Mouse (Mus musculus) heart, postnatal 4 days (tissue): ENCODE measurements at regions not wholly inside any gene's neighbourhood (a gene's known extent, or its start where the extent isn't known, plus 50 kb on each side); places are given as distances from the start of the nearest gene placed in this dataset.
"Not testable (repeated sequence)": the region's sequence is repeated elsewhere in the genome, so short reads cannot be mapped to it uniquely, and the experiment has no call there.

Source experiments
- DNase-seq: peaks from one replicate; pipeline ENCODE4 v3.0.0; 2021

- DNase-seq: peak; percentile 63
Measured at GRCm38 (mm10) chr14:52810275-52811127, 315.0 kb upstream of the Olfr1507 start.

GRCm38 (mm10) chr14:52801705-52802104 is 306.2 kb upstream of the Olfr1507 start:
- not testable (repeated sequence) for DNase-seq

- DNase-seq: not testable (repeated sequence)
Measured at GRCm38 (mm10) chr14:52792600-52792999, 297.1 kb upstream of the Olfr1507 start.

GRCm38 (mm10) chr14:52791828-52792227 is 296.3 kb upstream of the Olfr1507 start:
- not testable (repeated sequence) for DNase-seq

- not testable (repeated sequence) for DNase-seq
Measured at GRCm38 (mm10) chr14:52782832-52783231, 287.3 kb upstream of the Olfr1507 start.

- DNase-seq: not testable (repeated sequence)
Measured at GRCm38 (mm10) chr14:52775816-52776215, 280.3 kb upstream of the Olfr1507 start.

GRCm38 (mm10) chr14:52769450-52769849 is 273.9 kb upstream of the Olfr1507 start:
- not testable (repeated sequence) for DNase-seq

GRCm38 (mm10) chr14:52752159-52752558 is 256.6 kb upstream of the Olfr1507 start:
- not testable (repeated sequence) for DNase-seq

GRCm38 (mm10) chr14:52726680-52727079 is 231.1 kb upstream of the Olfr1507 start:
- DNase-seq: not testable (repeated sequence)

GRCm38 (mm10) chr14:52724988-52725387 is 229.4 kb upstream of the Olfr1507 start:
- DNase-seq: not testable (repeated sequence)

GRCm38 (mm10) chr14:52720640-52721039 is 225.1 kb upstream of the Olfr1507 start:
- no peak for DNase-seq

- not testable (repeated sequence) for DNase-seq
Measured at GRCm38 (mm10) chr14:52700851-52701250, 205.3 kb upstream of the Olfr1507 start.

- not testable (repeated sequence) for DNase-seq
Measured at GRCm38 (mm10) chr14:52683636-52684035, 188.1 kb upstream of the Olfr1507 start.

GRCm38 (mm10) chr14:52654355-52654754 is 158.8 kb upstream of the Olfr1507 start:
- DNase-seq: no peak

GRCm38 (mm10) chr14:52638179-52638578 is 142.6 kb upstream of the Olfr1507 start:
- DNase-seq: no peak

- DNase-seq: no peak
Measured at GRCm38 (mm10) chr14:52622184-52622583, 126.6 kb upstream of the Olfr1507 start.

GRCm38 (mm10) chr14:52580319-52580718 is 84.8 kb upstream of the Olfr1507 start:
- DNase-seq: no peak

- no peak for DNase-seq
Measured at GRCm38 (mm10) chr14:52566920-52567319, 71.4 kb upstream of the Olfr1507 start.

- no peak for DNase-seq
Measured at GRCm38 (mm10) chr14:52565606-52566005, 70.1 kb upstream of the Olfr1507 start.

GRCm38 (mm10) chr14:52556340-52556739 is 60.8 kb upstream of the Olfr1507 start:
- DNase-seq: not testable (repeated sequence)

- no peak for DNase-seq
Measured at GRCm38 (mm10) chr14:52553399-52553798, 57.9 kb upstream of the Olfr1507 start.

GRCm38 (mm10) chr14:52547933-52548332 is 52.4 kb upstream of the Olfr1507 start:
- DNase-seq: no peak
